Mouse (Mus musculus) CD8-positive naive resting alpha-beta T cell, adult 57 days (primary cell): Measurements from ENCODE around the gene 2310007B03Rik. TPM values are rescaled to one million over a fixed set of nuclear protein-coding genes. Genes with fewer than 3 reads are reported as not detected.

Source experiments
- total RNA-seq: library from RNA; stranded (reverse); gene quantifications from one replicate; pipeline ENCODE4 v1.2.4, GENCODE M21; 2023

The 2310007B03Rik gene
- total RNA-seq: not detected

GRCm38 (mm10) chr1:93160501-93161133 lies at the start of gene 2310007B03Rik:
2310007B03Rik (minus strand) TSS chr1:93160948.

GRCm38 (mm10) chr1:93168295-93168775 lies 7.6 kb upstream of the 2310007B03Rik start, which contains the start of gene Crocc2:
Crocc2 (plus strand) TSS chr1:93168725.

GRCm38 (mm10) chr1:93135036-93135526 lies 25.7 kb downstream of the 2310007B03Rik start, which contains the start of gene Agxt:
Agxt (plus strand) TSS chr1:93135240.

GRCm38 (mm10) chr1:93101571-93102061 lies 59.1 kb downstream of the 2310007B03Rik start, which contains the start of gene Kif1a:
Kif1a (minus strand) TSS chr1:93101951.

Other genes with a start within 250 kb of the 2310007B03Rik start
- gene Capn10, start 226.6 kb downstream of the 2310007B03Rik start, total RNA-seq: 14.6 TPM
- gene Gpr35, start 210.1 kb downstream of the 2310007B03Rik start, total RNA-seq: 0.77 TPM
- not detected for gene Aqp12, start 154.6 kb downstream of the 2310007B03Rik start, total RNA-seq
- not detected for gene Kif1a, start 59.0 kb downstream of the 2310007B03Rik start, total RNA-seq
- gene Agxt, start 25.7 kb downstream of the 2310007B03Rik start, total RNA-seq: not detected
- gene Crocc2, start 7.8 kb upstream of the 2310007B03Rik start, total RNA-seq: not detected
- gene Sned1, start 74.9 kb upstream of the 2310007B03Rik start, total RNA-seq: 0.80 TPM
- gene Mterf4, start 145.0 kb upstream of the 2310007B03Rik start, total RNA-seq: 15.2 TPM
- 27.8 TPM for gene Ppp1r7, start 181.9 kb upstream of the 2310007B03Rik start, total RNA-seq
- 1.0 TPM for gene Pask, start 182.5 kb upstream of the 2310007B03Rik start, total RNA-seq
- gene Ano7, start 213.0 kb upstream of the 2310007B03Rik start, total RNA-seq: not detected